Mouse (Mus musculus) bone marrow macrophage, adult 2 months (primary cell): ENCODE measurements around the gene Eva1c.

Experiments used
- CTCF ChIP-seq: IDR thresholded peaks from 2 replicates; pipeline ENCODE4 v1.5.1; 2012; ENCODE audit warnings: low read depth, mild to moderate bottlenecking, low read length, moderate library complexity
- POLR2A ChIP-seq: IDR thresholded peaks from 2 replicates; pipeline ENCODE4 v1.6.1; 2012; ENCODE audit warnings: mild to moderate bottlenecking, low read depth, low read length, borderline replicate concordance

DNA sequence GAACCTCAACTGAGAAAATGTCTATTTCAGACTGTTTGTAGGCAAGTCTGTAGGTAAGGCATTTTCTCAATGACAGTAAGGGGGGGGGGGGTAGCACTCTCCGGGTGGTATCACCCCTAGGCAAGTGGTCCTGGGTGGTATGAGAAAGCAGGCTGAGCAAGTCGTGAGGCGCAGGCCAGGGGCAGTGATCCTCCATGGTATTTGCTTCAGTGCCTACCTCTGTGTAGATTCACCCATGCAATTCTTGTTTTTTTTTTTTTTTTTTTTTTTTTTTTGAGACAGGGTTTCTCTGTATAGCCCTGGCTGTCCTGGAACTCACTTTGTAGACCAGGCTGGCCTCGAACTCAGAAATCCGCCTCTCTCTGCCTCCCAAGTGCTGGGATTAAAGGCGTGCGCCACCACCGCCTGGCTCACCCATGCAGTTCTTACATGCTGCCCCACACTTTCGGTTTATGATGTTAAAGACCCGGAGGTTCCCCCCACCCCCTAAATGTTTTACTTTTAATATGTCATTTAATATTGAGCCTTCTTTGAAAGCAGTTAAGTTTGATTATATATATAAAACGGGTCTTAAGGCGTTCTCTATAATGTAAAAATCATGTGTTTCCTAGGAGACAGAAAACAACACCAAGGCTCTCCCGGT is 107.1 kb downstream of the Eva1c start:
- TF ChIP-seq CTCF (no peak), POLR2A (no peak)
